In genomic region chr7:28694966-28695511, GRCm38 (mm10) we compare ENCODE assay signal across 14 mouse cellular contexts. TPM values are rescaled to one million over a fixed set of nuclear protein-coding genes. Genes with fewer than 3 reads are reported as not detected.
DNase-seq lines count a peak whose midpoint lies in the region; ATAC-seq lines count a peak whose summit lies in the region.
"Had no signal": no experiment of that assay in that cellular context is flagged by ENCODE, and none has a peak within 500 bp of the region (broad histone marks: within the 10 kb centered on the region; RNA-seq: fewer than 3 reads in every experiment).

No protein-coding gene starts in this region.

- H3K9me3 ChIP-seq in neural tube, embryonic 12.5 days, result no peaks in the 10 kb centered on the region
- H3K9me3 ChIP-seq in neural tube, embryonic 15.5 days (replicated peaks), result no peaks in the 10 kb centered on the region
- H3K9me3 ChIP-seq: hindbrain, embryonic 15.5 days had no signal

- WGBS in neural tube, embryonic 12.5 days, result 68% methylated on average over 8 of the region's 8 CpGs
- WGBS in neural tube, embryonic 15.5 days, result 70% methylated on average over 8 of the region's 8 CpGs

- H3K36me3 ChIP-seq in neural tube, embryonic 12.5 days, result no peaks in the 10 kb centered on the region
- H3K36me3 ChIP-seq in neural tube, embryonic 15.5 days, result no peaks in the 10 kb centered on the region
- H3K36me3 ChIP-seq: hindbrain, embryonic 15.5 days had no signal

- no peak overlapping the region for H3K27ac ChIP-seq in neural tube, embryonic 12.5 days
- H3K27ac ChIP-seq in neural tube, embryonic 15.5 days (replicated peaks), result no peak overlapping the region
- H3K27ac ChIP-seq: hindbrain, embryonic 15.5 days; stomach, postnatal 0 days had no signal

- peaks cover 12% of the 10 kb centered on the region; the same call in 1 of the 2 replicates for H3K27me3 ChIP-seq in neural tube, embryonic 12.5 days (replicated peaks)
- H3K27me3 ChIP-seq in neural tube, embryonic 15.5 days (replicated peaks), result no peaks in the 10 kb centered on the region; the same call in 1 of the 2 replicates
- H3K27me3 ChIP-seq: hindbrain, embryonic 15.5 days had no signal

- no peak for ATAC-seq in neural tube, embryonic 12.5 days (ENCODE audit: low FRiP score, low read depth)
- no peak for ATAC-seq in neural tube, embryonic 15.5 days (ENCODE audit: low FRiP score)
- peak; percentile 71 for ATAC-seq in granulocyte monocyte progenitor cell, adult 5-6 weeks (replicated peaks; ENCODE audit: poor library complexity, severe bottlenecking)

- peaks cover 6% of the 10 kb centered on the region; the same call in 1 of the 2 replicates for H3K4me1 ChIP-seq in neural tube, embryonic 12.5 days
- H3K4me1 ChIP-seq in neural tube, embryonic 15.5 days, result peaks cover 22% of the 10 kb centered on the region

- H3K4me2 ChIP-seq in neural tube, embryonic 12.5 days (replicated peaks), result 0 out of 2 replicates have a peak overlapping the region, but pooled peaks have one; percentile 9
- no peak overlapping the region for H3K4me2 ChIP-seq in neural tube, embryonic 15.5 days

- peak; percentile 35 for DNase-seq in cerebellum, adult 9-11 months
- DNase-seq in cerebellum, adult 8-10 months, result no peak
- DNase-seq in natural killer cell, adult 2 months (ENCODE audit: low spot score in 2 of 2), result peak; percentile 53 to 69
- DNase-seq in ovary, postnatal 10 days (ENCODE audit: low spot score), result no peak
- no peak for DNase-seq in spleen, postnatal 4 days (ENCODE audit: low spot score in 2 of 2)
- DNase-seq: adrenal gland, adult 2 months; kidney, adult 8-10 months; left cerebral cortex, postnatal 4 days had no signal

- H3K9ac ChIP-seq in neural tube, embryonic 12.5 days, result no peak overlapping the region
- no peak overlapping the region for H3K9ac ChIP-seq in neural tube, embryonic 15.5 days (replicated peaks)
- H3K9ac ChIP-seq: hindbrain, embryonic 15.5 days had no signal

- H3K4me3 ChIP-seq in neural tube, embryonic 12.5 days, result no peak overlapping the region
- H3K4me3 ChIP-seq in neural tube, embryonic 15.5 days (replicated peaks), result no peak overlapping the region
- H3K4me3 ChIP-seq: myocyte had no signal

RNA-seq across cellular contexts. Expression of gene Fbxo27, which starts 2.4 kb away (rescaled TPM):
- 4.7 and 6.1 TPM in 2 replicates for polyA plus RNA-seq in neural tube, embryonic 12.5 days (2016; fragmentation: Nextera tagmentation; extraction: Ambion mirVana)
- 10.2 and 10.5 TPM in 2 replicates for polyA plus RNA-seq in neural tube, embryonic 15.5 days (2015; fragmentation: Nextera tagmentation; extraction: Ambion mirVana)
- total RNA-seq in granulocyte monocyte progenitor cell, adult 5-6 weeks (2014; fragmentation: Nextera tagmentation), result 4.3 TPM in 1 of 2 replicates, not detected in the other
- 0.17 TPM in 1 of 2 replicates, not detected in the other for total RNA-seq in granulocyte monocyte progenitor cell, adult 5-6 weeks (2017)
- polyA plus RNA-seq: myocyte had no signal

RNA-seq across cellular contexts. Expression of gene Fbxo17, which starts 21.6 kb away (rescaled TPM):
- polyA plus RNA-seq in neural tube, embryonic 12.5 days (2016; fragmentation: Nextera tagmentation; extraction: Ambion mirVana), result 7.6 and 9.3 TPM in 2 replicates
- 5.4 and 6.3 TPM in 2 replicates for polyA plus RNA-seq in neural tube, embryonic 15.5 days (2015; fragmentation: Nextera tagmentation; extraction: Ambion mirVana)
- 1.3 and 3.3 TPM in 2 replicates for total RNA-seq in granulocyte monocyte progenitor cell, adult 5-6 weeks (2014; fragmentation: Nextera tagmentation)
- total RNA-seq in granulocyte monocyte progenitor cell, adult 5-6 weeks (2017), result 1.3 and 2.1 TPM in 2 replicates

RNA-seq across cellular contexts. Expression of gene Mrps12, which starts 46.6 kb away (rescaled TPM):
- polyA plus RNA-seq in neural tube, embryonic 12.5 days (2016; fragmentation: Nextera tagmentation; extraction: Ambion mirVana), result 123 and 127 TPM in 2 replicates
- 116 and 124 TPM in 2 replicates for polyA plus RNA-seq in neural tube, embryonic 15.5 days (2015; fragmentation: Nextera tagmentation; extraction: Ambion mirVana)
- 125 and 177 TPM in 2 replicates for total RNA-seq in granulocyte monocyte progenitor cell, adult 5-6 weeks (2014; fragmentation: Nextera tagmentation)
- total RNA-seq in granulocyte monocyte progenitor cell, adult 5-6 weeks (2017), result 33.2 and 41.8 TPM in 2 replicates

RNA-seq across cellular contexts. Expression of gene Sars2, which starts 46.8 kb away (rescaled TPM):
- polyA plus RNA-seq in neural tube, embryonic 12.5 days (2016; fragmentation: Nextera tagmentation; extraction: Ambion mirVana), result 28.6 and 32.0 TPM in 2 replicates
- polyA plus RNA-seq in neural tube, embryonic 15.5 days (2015; fragmentation: Nextera tagmentation; extraction: Ambion mirVana), result 19.7 and 23.3 TPM in 2 replicates
- 19.6 and 21.6 TPM in 2 replicates for total RNA-seq in granulocyte monocyte progenitor cell, adult 5-6 weeks (2014; fragmentation: Nextera tagmentation)
- total RNA-seq in granulocyte monocyte progenitor cell, adult 5-6 weeks (2017), result 10.4 and 12.4 TPM in 2 replicates

Comparison
In these comparisons a context has a peak if more than half of its experiments do, and no peak if none do; other contexts are left out.
1. DNase-seq: peak in cerebellum, adult 9-11 months (single experiment) and natural killer cell, adult 2 months (2 of 2); none in cerebellum, adult 8-10 months (single experiment), ovary, postnatal 10 days (single experiment) and spleen, postnatal 4 days (0 of 2).